Mouse (Mus musculus): ENCODE measurements around the gene Fgf12. TPM values are rescaled to one million over a fixed set of nuclear protein-coding genes. Genes with fewer than 3 reads are reported as not detected.

Fgf12 gene
- total RNA-seq, 2 experiments from 2014 or later: 12.2 to 13.2 TPM

DNA sequence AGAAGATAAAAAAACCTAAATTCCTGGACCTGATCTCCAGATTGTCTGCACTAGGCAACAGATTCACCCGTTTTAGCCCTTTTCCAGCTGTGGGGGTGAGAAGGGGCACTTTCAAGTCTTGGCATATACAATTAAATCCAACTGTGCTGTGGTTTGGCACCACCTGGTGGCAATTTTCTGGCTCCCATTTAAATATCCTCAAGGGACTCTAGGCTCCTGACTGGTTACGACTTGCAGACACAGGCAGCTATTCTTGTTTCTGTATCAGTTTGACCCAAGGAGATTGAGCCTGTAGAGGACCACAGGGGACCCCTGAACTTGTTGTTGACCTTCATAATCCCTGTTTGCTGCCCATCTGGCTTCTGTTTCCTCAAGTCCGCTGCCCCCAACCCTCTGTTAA, 141.9 kb downstream of the Fgf12 start:
- DNase-seq: peak in 1 of 2 experiments; percentile 13

DNA sequence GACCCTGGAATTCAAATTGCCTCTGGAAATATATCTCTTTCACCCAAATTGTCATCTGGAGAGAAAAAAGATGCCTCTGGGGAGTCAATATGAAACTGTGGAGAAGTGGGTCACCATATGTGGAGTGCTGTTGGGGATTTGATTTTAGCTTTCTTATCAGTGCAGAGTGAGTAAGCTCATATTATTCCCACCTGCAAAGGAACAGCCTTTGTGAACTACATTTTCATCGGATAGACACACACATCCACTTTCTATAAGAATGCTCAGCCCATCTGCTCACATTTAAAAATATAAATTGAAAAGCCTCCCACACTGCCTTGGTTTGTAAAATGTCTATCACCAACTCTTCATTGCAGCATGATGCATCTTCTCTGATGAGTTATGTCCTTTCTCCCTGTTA, 149.7 kb downstream of the Fgf12 start:
- no peak for DNase-seq

DNA sequence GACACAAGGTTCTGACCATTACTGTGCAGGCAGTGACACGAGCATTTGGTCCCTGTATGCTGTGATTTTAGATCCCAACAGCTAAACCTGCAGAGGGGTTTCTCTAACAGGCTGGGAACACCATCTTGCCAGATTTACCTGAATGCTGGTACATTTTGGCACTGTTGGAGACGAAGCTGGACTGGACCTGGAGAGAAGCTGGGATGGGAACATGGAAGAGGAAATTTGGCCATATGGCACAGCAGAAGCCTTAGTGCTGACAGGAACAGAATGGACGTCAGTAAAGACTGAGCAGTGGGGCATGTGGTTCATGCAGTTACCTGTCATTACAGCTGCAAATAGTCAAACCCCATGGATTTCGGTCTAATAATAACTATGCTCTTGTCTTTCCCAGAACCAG, 151.1 kb downstream of the Fgf12 start:
- no peak for DNase-seq

GRCm38 (mm10) chr16:28596112-28596511, 156.8 kb downstream of the Fgf12 start:
- DNase-seq: no peak

- peak; percentile 52 to 83 for DNase-seq
Observed at GRCm38 (mm10) chr16:28593075-28593915, 159.6 kb downstream of the Fgf12 start.

DNA sequence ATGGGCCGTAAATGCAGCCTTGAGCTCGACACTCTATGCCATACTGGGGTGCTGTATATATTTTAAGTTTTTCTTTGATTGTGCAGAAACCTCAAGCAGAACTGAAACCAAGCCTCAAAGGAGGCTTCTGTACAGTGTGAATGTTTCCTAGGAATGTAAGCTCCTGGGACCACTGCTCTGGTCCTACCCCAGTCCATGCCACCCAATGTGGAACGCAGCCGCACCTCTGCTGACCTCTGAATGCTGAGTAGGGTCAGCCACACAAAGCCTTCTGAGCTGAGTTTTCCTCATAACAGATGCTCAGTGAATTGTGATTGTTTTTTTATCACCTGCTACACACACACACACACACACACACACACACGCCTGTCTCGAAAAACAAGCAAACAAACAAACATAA, 160.4 kb downstream of the Fgf12 start:
- DNase-seq: no peak

GRCm38 (mm10) chr16:28591583-28591982, 161.3 kb downstream of the Fgf12 start:
- DNase-seq: no peak

GRCm38 (mm10) chr16:28572212-28572611, 180.7 kb downstream of the Fgf12 start:
- DNase-seq: no peak

DNA sequence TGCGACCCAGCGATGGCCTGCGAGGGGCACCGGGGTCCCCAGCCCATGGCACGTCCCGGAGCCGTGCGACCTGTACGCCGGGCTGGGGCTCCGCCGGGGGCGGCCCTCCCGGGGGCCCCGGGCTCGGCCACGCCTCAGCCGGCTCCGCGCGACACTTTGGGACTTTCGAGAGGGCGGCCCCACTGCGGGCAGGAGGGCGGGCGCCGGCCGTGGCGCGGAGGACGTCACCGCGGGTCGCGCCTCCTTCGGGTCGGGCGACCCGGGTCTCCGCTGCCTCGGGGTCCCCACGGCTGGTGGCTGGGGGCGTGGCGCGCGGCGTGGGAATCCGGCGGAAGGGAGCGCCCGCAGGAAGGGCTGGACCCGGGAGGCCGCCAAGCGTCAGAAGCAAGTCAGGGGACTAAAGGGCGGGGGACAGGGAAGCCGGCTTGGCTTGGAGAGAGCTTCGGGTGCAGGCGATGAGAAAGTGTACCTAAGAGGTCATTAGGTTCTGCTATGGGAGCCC, 188.1 kb downstream of the Fgf12 start:
- DNase-seq: no peak

GRCm38 (mm10) chr16:28564075-28564715, 188.7 kb downstream of the Fgf12 start:
- peak; percentile 10 to 46 for DNase-seq

GRCm38 (mm10) chr16:28562847-28563246, 190.0 kb downstream of the Fgf12 start:
- no peak for DNase-seq

GRCm38 (mm10) chr16:28555219-28555618, 197.6 kb downstream of the Fgf12 start:
- no peak for DNase-seq

- DNase-seq: no peak
Observed at GRCm38 (mm10) chr16:28539423-28539822, 213.4 kb downstream of the Fgf12 start.

GRCm38 (mm10) chr16:28517596-28518524, 235.0 kb downstream of the Fgf12 start:
- DNase-seq: peak; percentile 34 to 72

GRCm38 (mm10) chr16:28512446-28512845, 240.4 kb downstream of the Fgf12 start:
- DNase-seq: no peak

DNA sequence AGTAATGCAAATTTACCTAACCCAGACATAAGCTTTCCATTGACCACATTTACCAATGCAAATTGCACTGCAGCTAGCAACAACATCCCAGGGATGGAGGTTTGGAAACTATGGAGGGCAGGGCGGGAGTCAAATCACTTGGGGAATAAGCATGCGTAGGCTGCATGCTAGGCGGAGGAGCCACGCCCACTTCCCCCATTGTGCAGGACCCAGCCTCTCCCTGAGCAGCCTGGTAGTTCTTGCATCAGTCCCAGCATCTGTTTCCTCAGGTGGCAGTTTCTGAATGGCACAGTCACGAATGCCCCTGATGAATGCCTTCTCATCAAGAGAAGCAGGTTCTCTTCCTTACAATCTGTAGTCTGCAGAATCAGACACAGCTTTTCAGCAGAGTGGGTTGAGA, 241.5 kb downstream of the Fgf12 start:
- no peak for DNase-seq

DNA sequence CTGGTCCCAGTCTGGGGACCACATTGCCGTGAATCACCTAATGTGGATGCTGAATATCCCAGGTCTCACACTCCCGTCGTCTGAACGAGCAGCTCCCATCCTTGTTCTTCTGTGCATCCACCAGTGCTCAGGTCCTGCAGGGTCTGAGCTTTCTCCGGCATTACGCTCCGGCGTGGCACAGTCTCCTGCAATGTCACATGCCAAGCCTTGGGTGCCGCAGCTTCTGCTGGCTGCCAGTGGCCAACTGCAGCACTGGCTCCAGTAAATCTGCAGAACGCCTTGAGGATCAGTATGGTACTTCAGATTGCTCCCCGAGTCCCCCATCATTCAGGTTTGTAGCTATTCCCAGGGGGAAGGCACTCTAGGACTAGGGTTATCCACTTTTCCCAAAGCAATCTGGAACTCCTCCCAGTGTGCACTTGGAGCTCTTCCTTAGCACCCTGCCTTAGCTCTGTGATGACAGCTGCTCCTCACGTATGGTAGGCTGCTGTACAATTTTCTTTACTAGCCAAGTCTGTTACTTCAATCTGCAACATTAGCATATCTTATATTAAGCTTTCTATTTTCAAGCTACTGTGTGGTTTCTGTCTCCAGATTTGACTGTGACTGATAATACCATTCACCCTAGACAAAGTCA, 254.8 kb downstream of the Fgf12 start:
- DNase-seq: no peak

DNA sequence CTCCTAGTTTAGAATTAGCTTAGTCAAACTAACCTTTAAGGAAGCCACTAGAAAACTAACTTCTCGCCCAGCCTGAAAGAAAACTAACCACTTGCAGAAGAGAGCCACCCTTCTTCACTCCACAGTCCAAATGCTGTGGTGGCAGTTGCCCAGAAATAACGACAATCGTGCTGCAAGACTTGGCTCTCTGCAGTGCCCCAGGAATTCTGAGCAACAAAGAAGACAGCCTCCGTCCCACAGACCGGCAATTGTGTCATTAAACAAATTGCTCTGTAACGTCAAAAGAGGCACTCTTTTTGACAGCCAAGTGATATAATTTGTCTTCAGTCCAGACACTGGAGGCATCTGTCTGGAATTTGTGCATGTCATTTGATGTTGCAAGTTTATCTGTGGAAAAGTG, 261.2 kb downstream of the Fgf12 start:
- no peak for DNase-seq

DNA sequence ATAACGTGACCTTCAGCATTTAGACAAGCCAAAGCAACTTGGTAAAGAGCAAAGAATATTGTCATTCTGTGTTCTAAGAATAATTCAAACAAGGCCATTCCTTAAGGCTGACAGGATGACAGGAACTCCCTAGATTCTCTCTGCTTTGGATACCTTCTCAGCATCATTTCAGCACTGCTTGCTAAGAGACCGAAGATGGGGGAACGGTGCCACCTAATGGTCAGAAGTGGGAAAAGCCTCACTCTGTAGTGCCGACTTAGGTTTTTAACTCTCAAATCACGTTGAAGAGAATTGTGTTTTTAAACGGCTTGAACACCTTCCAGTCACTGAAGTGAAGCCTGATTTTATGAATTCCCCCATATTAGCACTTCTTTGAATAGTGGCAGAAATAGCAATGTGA, 262.4 kb downstream of the Fgf12 start:
- DNase-seq: peak; percentile 22 to 63

DNA sequence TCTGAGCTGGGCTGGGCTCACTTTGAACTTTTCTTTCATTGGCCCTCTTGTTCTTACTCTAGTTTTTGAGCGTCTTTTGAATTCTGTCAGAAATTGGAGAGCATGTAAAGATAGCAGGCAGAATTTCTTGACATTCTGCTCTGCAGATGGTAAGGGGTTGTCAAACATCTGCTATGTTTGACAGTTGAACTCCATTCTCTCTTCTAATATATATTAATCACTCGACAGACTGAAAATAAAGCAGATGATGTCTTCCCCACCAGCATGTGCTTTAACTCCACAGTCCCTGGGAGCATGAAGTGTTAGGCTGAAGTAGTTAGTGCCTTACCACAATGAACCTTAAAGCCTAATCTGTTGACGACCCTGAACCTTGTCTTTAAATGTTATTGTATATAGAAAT, 267.9 kb downstream of the Fgf12 start:
- DNase-seq: no peak

GRCm38 (mm10) chr16:28479022-28479421, 273.8 kb downstream of the Fgf12 start:
- DNase-seq: no peak

DNA sequence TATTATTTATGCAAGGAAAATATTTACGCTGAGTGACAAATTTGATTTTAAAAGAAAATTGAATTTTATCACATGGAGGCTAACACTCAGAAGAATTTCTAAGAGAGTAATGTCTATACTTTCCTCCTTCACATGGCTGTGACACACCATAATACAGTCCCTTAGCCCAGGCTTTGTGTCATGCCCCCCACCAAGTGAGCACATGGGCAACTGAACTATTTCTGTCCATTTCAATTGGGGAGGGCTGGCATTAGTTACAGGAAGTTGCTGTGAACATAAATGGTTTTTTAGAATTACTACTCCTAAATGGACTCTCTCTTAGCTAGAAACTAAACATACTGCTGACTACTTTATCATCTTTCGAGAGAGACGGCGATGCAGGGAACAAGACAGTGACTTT, 276.2 kb downstream of the Fgf12 start:
- DNase-seq: no peak

Measured in heart, adult 18-20 months (tissue).